In the genomic region with DNA sequence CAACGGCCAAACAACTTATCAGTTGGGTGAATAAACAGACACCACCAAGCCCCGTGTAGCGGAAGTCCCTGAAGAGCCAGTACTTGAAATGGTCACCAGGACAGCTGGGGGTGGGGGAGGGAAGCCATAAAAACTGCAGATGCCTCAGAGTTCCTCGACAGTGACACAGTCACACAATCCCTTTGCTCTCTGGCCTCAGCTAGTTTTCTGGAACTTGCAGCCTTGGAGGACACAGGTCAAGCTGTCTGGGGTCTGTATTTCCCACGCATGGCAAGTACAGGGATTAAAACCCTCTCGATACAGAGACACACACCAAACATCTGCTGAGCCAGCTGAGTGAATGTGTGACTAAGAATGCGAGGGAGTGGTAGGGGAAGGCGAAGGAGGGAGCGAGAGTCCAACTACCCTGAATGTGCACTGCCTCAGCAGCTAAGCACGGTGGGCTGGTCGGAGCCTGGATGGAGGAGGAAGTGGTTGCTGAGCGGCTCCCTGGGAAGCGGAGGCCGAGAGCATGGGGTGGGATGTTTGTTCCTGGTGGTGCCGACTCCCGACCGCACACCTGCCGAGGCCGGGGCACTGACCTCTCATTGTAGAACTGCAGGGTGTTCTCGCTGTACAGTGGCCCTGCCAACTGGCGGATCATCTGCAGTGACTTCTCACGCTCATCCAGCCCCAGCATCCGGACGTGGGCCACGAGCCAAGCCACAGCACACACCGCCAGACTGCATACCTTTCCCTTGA, we compare ENCODE assay signal across 8 mouse cellular contexts. TPM values are rescaled to one million over a fixed set of nuclear protein-coding genes. Genes with fewer than 3 reads are reported as not detected.
DNase-seq lines count a peak whose midpoint lies in the region; ATAC-seq and TF ChIP-seq lines count a peak whose summit lies in the region.
"Had no signal": no experiment of that assay in that cellular context is flagged by ENCODE, and none has a peak within 500 bp of the region (broad histone marks: within the 10 kb centered on the region; RNA-seq: fewer than 3 reads in every experiment).

No protein-coding gene starts in this region.

- WGBS in liver, embryonic 16.5 days (ENCODE audit: insufficient replicate concordance), result 47% methylated on average over 26 of the region's 26 CpGs
- 62% methylated on average over 26 of the region's 26 CpGs for WGBS in stomach, embryonic 16.5 days
- 72% methylated on average over 26 of the region's 26 CpGs for WGBS in hindbrain, postnatal 0 days

- ATAC-seq in liver, embryonic 16.5 days (ENCODE audit: low read depth), result no peak
- ATAC-seq in stomach, embryonic 16.5 days (ENCODE audit: insufficient read depth, low FRiP score), result peak; percentile 15; the same call in 1 of the 2 replicates
- ATAC-seq in hindbrain, postnatal 0 days, result no peak

- DNase-seq in 3T3-L1 (ENCODE audit: low read depth, low spot score) (peak; percentile 69), MN1 (ENCODE audit: low spot score) (peak; percentile 49)
- peak; percentile 54 to 67 for DNase-seq in heart, postnatal 10 days
- DNase-seq in hindbrain, postnatal 0 days (ENCODE audit: low spot score), result no peak
- no peak for DNase-seq in thymus, adult 18-20 months

- H3K9me3 ChIP-seq in liver, embryonic 16.5 days (replicated peaks; ENCODE audit: control insufficient read depth, low read length), result no peaks in the 10 kb centered on the region
- no peaks in the 10 kb centered on the region for H3K9me3 ChIP-seq in stomach, embryonic 16.5 days (replicated peaks; ENCODE audit: control insufficient read depth, low read length)
- H3K9me3 ChIP-seq in hindbrain, postnatal 0 days (ENCODE audit: low read length), result no peaks in the 10 kb centered on the region

- no peaks in the 10 kb centered on the region for H3K27me3 ChIP-seq in liver, embryonic 16.5 days (ENCODE audit: control insufficient read depth, insufficient read depth, low read depth, low read length)
- H3K27me3 ChIP-seq in stomach, embryonic 16.5 days (ENCODE audit: control insufficient read depth, insufficient read depth, low read length), result no peaks in the 10 kb centered on the region
- H3K27me3 ChIP-seq in hindbrain, postnatal 0 days (ENCODE audit: insufficient read depth, low read length), result no peaks in the 10 kb centered on the region

- no peak overlapping the region for H3K9ac ChIP-seq in liver, embryonic 16.5 days (ENCODE audit: low read depth, low read length)
- no peak overlapping the region for H3K9ac ChIP-seq in stomach, embryonic 16.5 days (ENCODE audit: low read length)
- no peak overlapping the region for H3K9ac ChIP-seq in hindbrain, postnatal 0 days (replicated peaks; ENCODE audit: low read length)
- H3K9ac ChIP-seq: liver, embryonic 14.5 days had no signal

- intact Hi-C loops in heart, postnatal 10 days (cut with DNase I), result no loop called here

- no peak overlapping the region for H3K4me2 ChIP-seq in liver, embryonic 16.5 days (ENCODE audit: low read depth, low read length)
- no peak overlapping the region for H3K4me2 ChIP-seq in stomach, embryonic 16.5 days (ENCODE audit: low read depth, low read length)
- H3K4me2 ChIP-seq in hindbrain, postnatal 0 days (ENCODE audit: low read depth, low read length), result no peak overlapping the region

- H3K27ac ChIP-seq in liver, embryonic 16.5 days (ENCODE audit: low read length), result peak overlapping the region; percentile 46
- H3K27ac ChIP-seq in stomach, embryonic 16.5 days (ENCODE audit: low read length), result peak overlapping the region; percentile 68
- H3K27ac ChIP-seq in hindbrain, postnatal 0 days, result no peak overlapping the region
- H3K27ac ChIP-seq: liver, embryonic 14.5 days had no signal

- H3K36me3 ChIP-seq in liver, embryonic 16.5 days (ENCODE audit: control insufficient read depth, insufficient read depth), result peaks cover 9% of the 10 kb centered on the region
- peaks cover 25% of the 10 kb centered on the region; the same call in 1 of the 2 replicates for H3K36me3 ChIP-seq in stomach, embryonic 16.5 days (ENCODE audit: control insufficient read depth, insufficient read depth, low read length)
- peaks cover 49% of the 10 kb centered on the region for H3K36me3 ChIP-seq in hindbrain, postnatal 0 days (ENCODE audit: insufficient read depth, low read length)

- peaks cover 20% of the 10 kb centered on the region for H3K4me1 ChIP-seq in liver, embryonic 16.5 days (ENCODE audit: control insufficient read depth, low read depth, low read length)
- peaks cover 26% of the 10 kb centered on the region for H3K4me1 ChIP-seq in stomach, embryonic 16.5 days (ENCODE audit: control insufficient read depth, insufficient read depth, low read length)
- H3K4me1 ChIP-seq in hindbrain, postnatal 0 days (ENCODE audit: insufficient read depth, low read length), result no peaks in the 10 kb centered on the region

- no peak overlapping the region for H3K4me3 ChIP-seq in liver, embryonic 16.5 days (ENCODE audit: low read depth, low read length)
- no peak overlapping the region for H3K4me3 ChIP-seq in stomach, embryonic 16.5 days (replicated peaks; ENCODE audit: low read length)
- H3K4me3 ChIP-seq in hindbrain, postnatal 0 days (ENCODE audit: low read length), result no peak overlapping the region

- no peak for TF ChIP-seq CTCF in hindbrain, postnatal 0 days (IDR thresholded peaks at IDR 0.05; ENCODE audit: low read depth)

RNA-seq across cellular contexts. Expression of gene Csf3, which starts 8.1 kb away (rescaled TPM):
- not detected for total RNA-seq in heart, postnatal 10 days (2021)
- not detected in 2 replicates for polyA plus RNA-seq in liver, embryonic 16.5 days (2015; fragmentation: Nextera tagmentation; extraction: Ambion mirVana)
- polyA plus RNA-seq in stomach, embryonic 16.5 days (2015; fragmentation: Nextera tagmentation; extraction: Ambion mirVana), result not detected in 2 replicates
- not detected in 2 replicates for total RNA-seq in hindbrain, postnatal 0 days (2014; rRNA removed)
- not detected in 2 replicates for polyA plus RNA-seq in hindbrain, postnatal 0 days (2015; fragmentation: Nextera tagmentation; extraction: Ambion mirVana)
- polyA plus RNA-seq: liver, embryonic 14.5 days had no signal

RNA-seq across cellular contexts. Expression of gene Med24, which starts 20.1 kb away (rescaled TPM):
- total RNA-seq in heart, postnatal 10 days (2021), result 10 to 100 TPM; 44.9 to 52.1 TPM
- 22.8 and 23.8 TPM in 2 replicates for polyA plus RNA-seq in liver, embryonic 16.5 days (2015; fragmentation: Nextera tagmentation; extraction: Ambion mirVana)
- 42.2 and 44.2 TPM in 2 replicates for polyA plus RNA-seq in stomach, embryonic 16.5 days (2015; fragmentation: Nextera tagmentation; extraction: Ambion mirVana)
- total RNA-seq in hindbrain, postnatal 0 days (2014; rRNA removed), result 63.2 and 88.6 TPM in 2 replicates
- 47.1 and 48.3 TPM in 2 replicates for polyA plus RNA-seq in hindbrain, postnatal 0 days (2015; fragmentation: Nextera tagmentation; extraction: Ambion mirVana)

RNA-seq across cellular contexts. Expression of gene Psmd3, which starts 26.8 kb away (rescaled TPM):
- 100 to 1,000 TPM; 131 to 132 TPM for total RNA-seq in heart, postnatal 10 days (2021)
- 86.4 and 86.5 TPM in 2 replicates for polyA plus RNA-seq in liver, embryonic 16.5 days (2015; fragmentation: Nextera tagmentation; extraction: Ambion mirVana)
- polyA plus RNA-seq in stomach, embryonic 16.5 days (2015; fragmentation: Nextera tagmentation; extraction: Ambion mirVana), result 147 and 157 TPM in 2 replicates
- total RNA-seq in hindbrain, postnatal 0 days (2014; rRNA removed), result 131 and 143 TPM in 2 replicates
- polyA plus RNA-seq in hindbrain, postnatal 0 days (2015; fragmentation: Nextera tagmentation; extraction: Ambion mirVana), result 185 and 190 TPM in 2 replicates

RNA-seq across cellular contexts. Expression of gene Thra, which starts 31.3 kb away (rescaled TPM):
- total RNA-seq in heart, postnatal 10 days (2021), result 100 to 1,000 TPM; 172 to 190 TPM
- 6.5 and 7.7 TPM in 2 replicates for polyA plus RNA-seq in liver, embryonic 16.5 days (2015; fragmentation: Nextera tagmentation; extraction: Ambion mirVana)
- 32.9 and 37.8 TPM in 2 replicates for polyA plus RNA-seq in stomach, embryonic 16.5 days (2015; fragmentation: Nextera tagmentation; extraction: Ambion mirVana)
- total RNA-seq in hindbrain, postnatal 0 days (2014; rRNA removed), result 725 and 812 TPM in 2 replicates
- polyA plus RNA-seq in hindbrain, postnatal 0 days (2015; fragmentation: Nextera tagmentation; extraction: Ambion mirVana), result 160 TPM in 2 replicates

RNA-seq across cellular contexts. Expression of gene Gsdma, which starts 45.0 kb away (rescaled TPM):
- not detected for total RNA-seq in heart, postnatal 10 days (2021)
- 0.04 TPM in 1 of 2 replicates, not detected in the other for polyA plus RNA-seq in liver, embryonic 16.5 days (2015; fragmentation: Nextera tagmentation; extraction: Ambion mirVana)
- polyA plus RNA-seq in stomach, embryonic 16.5 days (2015; fragmentation: Nextera tagmentation; extraction: Ambion mirVana), result 3.7 and 8.3 TPM in 2 replicates
- not detected in 2 replicates for total RNA-seq in hindbrain, postnatal 0 days (2014; rRNA removed)
- 0.14 and 0.16 TPM in 2 replicates for polyA plus RNA-seq in hindbrain, postnatal 0 days (2015; fragmentation: Nextera tagmentation; extraction: Ambion mirVana)

Comparison
In these comparisons a context has a peak if more than half of its experiments do, and no peak if none do; other contexts are left out.
1. DNase-seq: peak in 3T3-L1 (single experiment), MN1 (single experiment) and heart, postnatal 10 days (2 of 2); none in hindbrain, postnatal 0 days (single experiment) and thymus, adult 18-20 months (0 of 2).